Mouse (Mus musculus) gastrocnemius, adult 2 months (tissue): ENCODE measurements around the gene AC109138.7. TPM values are rescaled to one million over a fixed set of nuclear protein-coding genes. Genes with fewer than 3 reads are reported as not detected.
A peak's percentile ranks its signal among the peaks of the same experiment; 100 is the strongest.

Source experiments
- DNase-seq: peaks from one replicate; pipeline ENCODE4 v3.0.0; 2022
- H3K27ac ChIP-seq: fragments of 200-600 bp; 2 replicates; pipeline ENCODE4 v1.8.1; 2022; ENCODE audit warnings: mild to moderate bottlenecking
- H3K4me3 ChIP-seq: fragments of 200-600 bp; 2 replicates; pipeline ENCODE4 v1.8.1; 2022; ENCODE audit warnings: mild to moderate bottlenecking, moderate library complexity
- CTCF ChIP-seq: fragments of 200-600 bp; IDR thresholded peaks from 2 replicates; pipeline ENCODE4 v1.8.1; 2022; ENCODE audit warnings: antibody characterized with exemption, mild to moderate bottlenecking, moderate library complexity
- intact Hi-C: fragments of 180-260 bp; cut with DNase I; formaldehyde crosslinking; loops from one replicate; pipeline ENCODE4 v1.15.1; 2025
- microRNA-seq: library from miRNA; unstranded; fragments of <30 nt; microRNA quantifications from one replicate; pipeline ENCODE4 v1.2.0, GENCODE M21; 2021
- total RNA-seq, 2 experiments: library from RNA; stranded (reverse); gene quantifications; 2 replicates each; pipeline ENCODE4 v1.2.3; 2021

Gene AC109138.7
- total RNA-seq, 2 experiments from 2014 or later: not detected

- intact Hi-C loops: no loop called here
- no peak overlapping the region for H3K4me3 ChIP-seq
- H3K27ac ChIP-seq: no peak overlapping the region
- TF ChIP-seq CTCF: peak; percentile 23; the same call in 1 of the 2 replicates
- DNase-seq: peak; percentile 16
Observed at GRCm38 (mm10) chr19:4279487-4279886, 65.3 kb downstream of the AC109138.7 start.

GRCm38 (mm10) chr19:4280425-4280824 lies 66.3 kb downstream of the AC109138.7 start:
- peak; percentile 15 for DNase-seq
- Histone ChIP-seq H3K27ac (no peak overlapping the region), H3K4me3 (no peak overlapping the region)
- intact Hi-C loops: no loop called here
- no peak for TF ChIP-seq CTCF

Small RNA genes lying within 50 kb of the gene (microRNA-seq; reads per million reads assigned to microRNA genes)
- gene Gm26115 (not detected), gene Mir6985 (not detected)

Other genes starting within 250 kb of the AC109138.7 start
- gene Aldh3b2, start 242.0 kb upstream of the AC109138.7 start, total RNA-seq: under 1 TPM; 0.11 to 0.15 TPM
- 1 to 10 TPM; 1.7 to 2.6 TPM for gene Acy3, start 227.8 kb upstream of the AC109138.7 start, total RNA-seq
- gene Tbx10, start 221.6 kb upstream of the AC109138.7 start, total RNA-seq: not detected
- gene Nudt8, start 213.8 kb upstream of the AC109138.7 start, total RNA-seq: 10 to 100 TPM; 19.2 to 31.9 TPM
- gene Gm49405, start 213.7 kb upstream of the AC109138.7 start, total RNA-seq: under 1 TPM; 0.33 to 0.56 TPM
- gene Doc2g, start 211.0 kb upstream of the AC109138.7 start, total RNA-seq: 1 to 10 TPM in 1 of 2 experiments, under 1 TPM in 1; 0.56 to 2.6 TPM
- 100 to 1,000 TPM; 399 to 553 TPM for gene Ndufv1, start 201.6 kb upstream of the AC109138.7 start, total RNA-seq
- 100 to 1,000 TPM; 386 to 408 TPM for gene Gstp1, start 176.4 kb upstream of the AC109138.7 start, total RNA-seq
- 100 to 1,000 TPM; 169 to 183 TPM for gene Gstp2, start 168.3 kb upstream of the AC109138.7 start, total RNA-seq
- not detected for gene Gstp3, start 154.8 kb upstream of the AC109138.7 start, total RNA-seq
- not detected for gene Cabp2, start 132.8 kb upstream of the AC109138.7 start, total RNA-seq
- gene Cdk2ap2, start 117.2 kb upstream of the AC109138.7 start, total RNA-seq: 10 to 100 TPM; 17.9 to 22.4 TPM
- gene Pitpnm1, start 114.4 kb upstream of the AC109138.7 start, total RNA-seq: 1 to 10 TPM; 2.3 to 2.5 TPM
- gene Aip, start 88.5 kb upstream of the AC109138.7 start, total RNA-seq: 10 to 100 TPM; 69.9 to 71.8 TPM
- gene Gpr152, start 74.6 kb upstream of the AC109138.7 start, total RNA-seq: not detected
- not detected for gene Cabp4, start 70.3 kb upstream of the AC109138.7 start, total RNA-seq
- gene Coro1b, start 65.7 kb upstream of the AC109138.7 start, total RNA-seq: 10 to 100 TPM in 1 of 2 experiments, 1 to 10 TPM in 1; 9.8 to 14.7 TPM
- gene Ptprcap, start 60.8 kb upstream of the AC109138.7 start, total RNA-seq: under 1 TPM in 1 of 2 experiments, not detected in 1; 0.43 TPM
- gene Rps6kb2, start 51.0 kb upstream of the AC109138.7 start, total RNA-seq: 10 to 100 TPM; 24.8 to 27.8 TPM
- 10 to 100 TPM; 23.1 to 25.9 TPM for gene Carns1, start 38.9 kb upstream of the AC109138.7 start, total RNA-seq
- 1 to 10 TPM; 6.7 to 6.8 TPM for gene Tbc1d10c, start 23.1 kb upstream of the AC109138.7 start, total RNA-seq
- gene Ppp1ca, start 22.3 kb upstream of the AC109138.7 start, total RNA-seq: 100 to 1,000 TPM; 201 to 214 TPM
- gene Rad9a, start 12.7 kb upstream of the AC109138.7 start, total RNA-seq: 1 to 10 TPM; 2.8 to 3.4 TPM
- gene Clcf1, start 119 bp upstream of the AC109138.7 start, total RNA-seq: under 1 TPM; 0.38 to 0.89 TPM
- 10 to 100 TPM; 13.6 to 16.4 TPM for gene Pold4, start 17.5 kb downstream of the AC109138.7 start, total RNA-seq
- 1 to 10 TPM; 3.3 to 3.9 TPM for gene Ssh3, start 54.8 kb downstream of the AC109138.7 start, total RNA-seq
- under 1 TPM; 0.45 to 0.64 TPM for gene Ankrd13d, start 68.8 kb downstream of the AC109138.7 start, total RNA-seq
- gene Grk2, start 91.9 kb downstream of the AC109138.7 start, total RNA-seq: 10 to 100 TPM; 56.6 to 61.2 TPM
- gene Kdm2a, start 183.9 kb downstream of the AC109138.7 start, total RNA-seq: 10 to 100 TPM; 39.1 to 39.7 TPM
- gene Rhod, start 225.1 kb downstream of the AC109138.7 start, total RNA-seq: under 1 TPM; 0.28 to 0.73 TPM